Mouse (Mus musculus) heart, postnatal 25 days (tissue): Measurements from ENCODE around the gene Snf8. TPM values are rescaled to one million over a fixed set of nuclear protein-coding genes. Genes with fewer than 3 reads are reported as not detected.
A peak's percentile ranks its signal among the peaks of the same experiment; 100 is the strongest.

Source experiments
- DNase-seq: peaks from one replicate; pipeline ENCODE4 v3.0.0; 2022; ENCODE audit warnings: low spot score
- intact Hi-C: fragments of 180-260 bp; cut with DNase I; formaldehyde crosslinking; loops from one replicate; pipeline ENCODE4 v1.15.1; 2025
- total RNA-seq, 2 experiments: library from RNA; stranded (reverse); gene quantifications; 2 replicates each; pipeline ENCODE4 v1.2.3; 2021

The Snf8 gene
- total RNA-seq, 2 experiments from 2014 or later = 45.7 to 46.9 TPM

- intact Hi-C loops = no loop called here
- DNase-seq = no peak
Measured at GRCm38 (mm10) chr11:96068231-96068630, 33.5 kb downstream of the Snf8 start.

GRCm38 (mm10) chr11:96070353-96070752 is 35.7 kb downstream of the Snf8 start:
- intact Hi-C loops = no loop called here
- no peak for DNase-seq

GRCm38 (mm10) chr11:96071013-96071412 is 36.3 kb downstream of the Snf8 start:
- no peak for DNase-seq
- intact Hi-C loops = no loop called here

- no peak for DNase-seq
- intact Hi-C loops = no loop called here
Measured at GRCm38 (mm10) chr11:96073295-96073993, 38.8 kb downstream of the Snf8 start.

- no peak for DNase-seq
- intact Hi-C loops = loop anchor here (5.0 kb wide), 1 partner anchor 37 kb away; no protein-coding TSS in a partner anchor
Measured at GRCm38 (mm10) chr11:96074351-96075176, 39.9 kb downstream of the Snf8 start.

- intact Hi-C loops = loop anchor here (5.0 kb wide), 1 partner anchor 38 kb away; no protein-coding TSS in a partner anchor
- no peak for DNase-seq
Measured at GRCm38 (mm10) chr11:96075177-96075508, 40.5 kb downstream of the Snf8 start.

- DNase-seq = peak; percentile 100
- intact Hi-C loops = loop anchor here (5.0 kb wide), 1 partner anchor 38 kb away; no protein-coding TSS in a partner anchor
Measured at GRCm38 (mm10) chr11:96075509-96076220, 41.0 kb downstream of the Snf8 start, which contains the start of gene Atp5g1. Atp5g1 (minus strand) TSS chr11:96075670.

- no peak for DNase-seq
- intact Hi-C loops = loop anchor here (5.0 kb wide), 1 partner anchor 39 kb away; no protein-coding TSS in a partner anchor
Measured at GRCm38 (mm10) chr11:96076221-96077105, 41.8 kb downstream of the Snf8 start.

GRCm38 (mm10) chr11:96080736-96081135 is 46.1 kb downstream of the Snf8 start:
- no peak for DNase-seq
- intact Hi-C loops = no loop called here

- DNase-seq = no peak
Measured at GRCm38 (mm10) chr11:96082682-96083081, 48.0 kb downstream of the Snf8 start.

GRCm38 (mm10) chr11:96087981-96088380 is 53.3 kb downstream of the Snf8 start:
- no peak for DNase-seq
- intact Hi-C loops = no loop called here

More at GRCm38 (mm10) chr11:96082682-96083081, 48.0 kb downstream of the Snf8 start:
- intact Hi-C loops = no loop called here

- DNase-seq = no peak
- intact Hi-C loops = loop anchor here (5.0 kb wide), 1 partner anchor 214 kb away; no protein-coding TSS in a partner anchor
Measured at GRCm38 (mm10) chr11:96091073-96091472, 56.4 kb downstream of the Snf8 start.

- intact Hi-C loops = loop anchor here (1.0 to 5.0 kb wide), 3 partner anchors 35 to 215 kb away; no protein-coding TSS in a partner anchor
- DNase-seq = no peak
Measured at GRCm38 (mm10) chr11:96092674-96093291, 58.1 kb downstream of the Snf8 start.

GRCm38 (mm10) chr11:96093361-96093760 is 58.7 kb downstream of the Snf8 start:
- intact Hi-C loops = loop anchor here (1.0 to 5.0 kb wide), 3 partner anchors 34 to 216 kb away; no protein-coding TSS in a partner anchor
- DNase-seq = no peak

Other genes starting within 250 kb of the Snf8 start
- 100 to 1,000 TPM; 174 to 181 TPM for gene Phospho1, start 210.4 kb upstream of the Snf8 start, total RNA-seq
- 10 to 100 TPM; 20.6 to 21.9 TPM for gene Gngt2, start 197.7 kb upstream of the Snf8 start, total RNA-seq
- 10 to 100 TPM in 1 of 2 experiments, 1 to 10 TPM in 1; 8.8 to 10.4 TPM for gene Abi3, start 192.4 kb upstream of the Snf8 start, total RNA-seq
- gene B4galnt2, start 120.0 kb upstream of the Snf8 start, total RNA-seq = not detected
- gene Igf2bp1, start 28.9 kb upstream of the Snf8 start, total RNA-seq = under 1 TPM; 0.23 to 0.25 TPM
- not detected for gene Gip, start 10.3 kb upstream of the Snf8 start, total RNA-seq
- 10 to 100 TPM; 29.0 to 32.2 TPM for gene Ube2z, start 30.5 kb downstream of the Snf8 start, total RNA-seq
- gene Atp5g1, start 40.8 kb downstream of the Snf8 start, total RNA-seq = 1,000 to 10,000 TPM; 3,505 to 3,833 TPM
- not detected for gene Calcoco2, start 77.1 kb downstream of the Snf8 start, total RNA-seq
- not detected for gene Ttll6, start 98.9 kb downstream of the Snf8 start, total RNA-seq
- not detected for gene Hoxb13, start 159.4 kb downstream of the Snf8 start, total RNA-seq
- gene Hoxb9, start 236.6 kb downstream of the Snf8 start, total RNA-seq = not detected
- not detected for gene Hoxb8, start 247.0 kb downstream of the Snf8 start, total RNA-seq